Mouse (Mus musculus) C2C12 (cell line): ENCODE measurements around the gene A630001G21Rik. TPM values are rescaled to one million over a fixed set of nuclear protein-coding genes. Genes with fewer than 3 reads are reported as not detected.

Source experiments
- H3K27me3 ChIP-seq: one replicate; pipeline ENCODE4 v1.6.1; 2011; ENCODE audit not compliant: control insufficient read depth, insufficient read depth, insufficient read length
- H3K36me3 ChIP-seq: one replicate; pipeline ENCODE4 v1.6.1; 2011; ENCODE audit not compliant: control insufficient read depth, insufficient read depth
- H3K4me3 ChIP-seq: one replicate; pipeline ENCODE4 v1.5.1; 2011; ENCODE audit warnings: mild to moderate bottlenecking, control low read depth; ENCODE audit not compliant: poor library complexity, insufficient read depth, severe bottlenecking
- H3K79me2 ChIP-seq: one replicate; pipeline ENCODE4 v1.6.1; 2011; ENCODE audit not compliant: control insufficient read depth, insufficient read depth
- H3K79me3 ChIP-seq: one replicate; pipeline ENCODE4 v1.6.1; 2011; ENCODE audit warnings: low read depth, control low read depth
- H3ac ChIP-seq: one replicate; pipeline ENCODE3; 2011; ENCODE audit warnings: low read depth; ENCODE audit not compliant: control insufficient read depth, insufficient read length
- CEBPB ChIP-seq: IDR thresholded peaks from one replicate; pipeline ENCODE4 v1.6.1; 2011; ENCODE audit warnings: low read depth, mild to moderate bottlenecking, control low read depth, moderate library complexity
- CTCF ChIP-seq: IDR thresholded peaks from one replicate; pipeline ENCODE4 v1.5.1; 2011; ENCODE audit not compliant: control insufficient read depth, insufficient read depth, insufficient read length
- FOSL1 ChIP-seq: IDR thresholded peaks from one replicate; pipeline ENCODE4 v1.8.0; 2011; ENCODE audit warnings: mild to moderate bottlenecking, low read length; ENCODE audit not compliant: poor library complexity, insufficient read depth, severe bottlenecking
- MAX ChIP-seq: IDR thresholded peaks from one replicate; pipeline ENCODE4 v1.6.1; 2011; ENCODE audit warnings: mild to moderate bottlenecking, control low read depth
- MYOD1 ChIP-seq: IDR thresholded peaks from one replicate; pipeline ENCODE4 v1.6.1; 2011; ENCODE audit warnings: low read depth; ENCODE audit not compliant: control insufficient read depth, insufficient read length
- MYOG ChIP-seq: IDR thresholded peaks from one replicate; pipeline ENCODE4 v1.6.1; 2011; ENCODE audit not compliant: control insufficient read depth, insufficient read length; ENCODE audit errors: extremely low read depth
- USF1 ChIP-seq: IDR thresholded peaks from one replicate; pipeline ENCODE4 v1.6.1; 2011; ENCODE audit warnings: low read depth, mild to moderate bottlenecking, control low read depth, moderate library complexity
- polyA plus RNA-seq: library from polyadenylated mRNA; unstranded; fragments of >200 nt; fragmentation: generic; extraction: Trizol; gene quantifications from one replicate; pipeline ENCODE4 v1.2.1, GENCODE M21; 2012; ENCODE audit warnings: missing spikeins

The A630001G21Rik gene
- polyA plus RNA-seq, 1 experiment: 0.08 TPM

DNA sequence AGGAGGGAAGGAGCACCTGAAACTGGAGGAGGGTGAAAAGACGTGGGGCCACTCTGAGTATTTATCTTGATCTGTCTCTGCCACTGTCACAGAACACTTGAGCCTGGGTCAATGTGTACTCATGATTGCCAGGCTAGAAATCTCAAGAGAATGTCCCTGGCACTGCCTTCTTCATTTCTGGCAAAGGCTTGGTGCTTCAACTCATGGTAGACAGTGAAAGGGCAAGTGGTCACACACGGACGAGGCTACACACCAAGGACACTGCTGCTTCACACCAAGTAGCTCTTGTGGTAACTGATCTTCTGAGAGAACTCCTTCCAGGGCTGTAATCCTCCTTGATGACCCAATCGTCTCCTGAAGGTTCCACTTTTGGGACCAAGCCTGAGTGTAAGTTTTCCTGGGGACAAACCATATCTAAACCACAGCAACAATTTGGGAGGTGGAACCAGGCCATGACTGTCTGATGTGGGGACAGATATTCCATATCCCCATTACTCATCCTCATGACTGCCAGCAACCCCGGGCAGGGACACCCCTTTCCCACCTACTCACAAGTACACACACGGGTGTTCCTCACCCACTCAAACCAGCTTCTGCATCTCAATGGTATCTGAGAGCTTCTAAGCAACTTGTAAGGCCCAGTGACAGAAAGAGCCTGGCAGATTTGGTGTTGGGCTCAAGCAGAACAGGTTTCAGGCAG lies 20.8 kb downstream of the A630001G21Rik start:
- TF ChIP-seq FOSL1: no peak
- TF ChIP-seq CTCF: no peak
- no peak for TF ChIP-seq MAX
- no peak for TF ChIP-seq MYOG
- no peak for TF ChIP-seq USF1
- TF ChIP-seq MYOD1: no peak
- no peak for TF ChIP-seq CEBPB
- H3K79me2 ChIP-seq: no peaks in the 10 kb centered on the region

DNA sequence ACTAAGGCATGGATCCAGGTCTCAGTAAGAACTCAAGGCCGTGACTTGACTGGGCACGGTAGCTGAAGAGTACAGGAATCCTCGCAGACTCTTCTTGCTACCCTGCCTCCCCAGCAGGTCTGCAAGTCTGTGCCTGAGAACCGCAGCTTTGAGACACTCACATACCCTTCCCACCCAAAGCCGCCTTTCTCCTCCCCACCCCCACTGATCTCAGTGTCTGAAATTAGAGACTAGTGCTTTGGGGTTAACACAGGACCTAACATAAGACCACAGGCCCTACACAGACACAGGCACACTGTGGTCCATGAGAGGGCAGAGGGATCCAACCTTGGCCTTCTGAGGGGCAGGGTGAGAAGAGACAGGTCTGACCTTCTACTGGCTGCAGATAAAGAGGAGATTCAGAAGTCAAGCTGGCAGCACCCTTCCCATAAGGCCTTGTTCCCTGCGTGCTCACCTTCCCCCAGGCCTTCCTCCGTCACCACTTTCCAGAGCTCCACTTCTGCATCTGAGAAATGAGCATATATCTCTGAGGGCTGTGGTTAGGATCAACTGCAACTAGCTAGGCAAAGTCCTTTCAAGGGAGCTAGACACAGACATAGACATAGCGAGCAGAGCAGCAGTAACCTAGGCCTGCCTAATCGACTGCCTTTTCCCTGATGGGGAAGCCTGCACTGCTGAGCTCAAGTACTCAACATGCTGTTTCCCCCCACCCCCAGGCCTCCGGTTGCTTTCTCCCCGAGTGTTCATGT lies 26.3 kb downstream of the A630001G21Rik start:
- Histone ChIP-seq H3K4me3 (no peak overlapping the region), H3K79me2 (no peaks in the 10 kb centered on the region), H3K79me3 (no peaks in the 10 kb centered on the region), H3K36me3 (no peaks in the 10 kb centered on the region), H3ac (no peak overlapping the region), H3K27me3 (no peaks in the 10 kb centered on the region)
- TF ChIP-seq CEBPB: no peak
- TF ChIP-seq FOSL1: no peak
- TF ChIP-seq USF1: no peak
- no peak for TF ChIP-seq MAX
- no peak for TF ChIP-seq MYOG

More for the DNA sequence above, 20.8 kb downstream of the A630001G21Rik start:
- Histone ChIP-seq H3K27me3 (no peaks in the 10 kb centered on the region), H3K4me3 (no peak overlapping the region), H3ac (no peak overlapping the region), H3K79me3 (no peaks in the 10 kb centered on the region), H3K36me3 (no peaks in the 10 kb centered on the region)

GRCm38 (mm10) chr1:85751494-85751893 lies 26.9 kb downstream of the A630001G21Rik start:
- H3K36me3 ChIP-seq: no peaks in the 10 kb centered on the region
- H3K27me3 ChIP-seq: no peaks in the 10 kb centered on the region
- no peaks in the 10 kb centered on the region for H3K79me3 ChIP-seq
- no peak overlapping the region for H3ac ChIP-seq
- no peak overlapping the region for H3K4me3 ChIP-seq
- H3K79me2 ChIP-seq: no peaks in the 10 kb centered on the region
- no peak for TF ChIP-seq FOSL1
- no peak for TF ChIP-seq MYOD1
- no peak for TF ChIP-seq MYOG
- TF ChIP-seq CTCF: no peak
- no peak for TF ChIP-seq USF1
- TF ChIP-seq MAX: no peak
- no peak for TF ChIP-seq CEBPB

GRCm38 (mm10) chr1:85750650-85751049 lies 27.8 kb downstream of the A630001G21Rik start:
- H3K4me3 ChIP-seq: no peak overlapping the region
- no peak overlapping the region for H3ac ChIP-seq
- TF ChIP-seq MYOD1 (no peak), USF1 (no peak), CEBPB (no peak), MAX (no peak), MYOG (no peak), FOSL1 (no peak), CTCF (no peak)
- H3K27me3 ChIP-seq: no peaks in the 10 kb centered on the region
- no peaks in the 10 kb centered on the region for H3K79me2 ChIP-seq
- H3K79me3 ChIP-seq: no peaks in the 10 kb centered on the region
- no peaks in the 10 kb centered on the region for H3K36me3 ChIP-seq

DNA sequence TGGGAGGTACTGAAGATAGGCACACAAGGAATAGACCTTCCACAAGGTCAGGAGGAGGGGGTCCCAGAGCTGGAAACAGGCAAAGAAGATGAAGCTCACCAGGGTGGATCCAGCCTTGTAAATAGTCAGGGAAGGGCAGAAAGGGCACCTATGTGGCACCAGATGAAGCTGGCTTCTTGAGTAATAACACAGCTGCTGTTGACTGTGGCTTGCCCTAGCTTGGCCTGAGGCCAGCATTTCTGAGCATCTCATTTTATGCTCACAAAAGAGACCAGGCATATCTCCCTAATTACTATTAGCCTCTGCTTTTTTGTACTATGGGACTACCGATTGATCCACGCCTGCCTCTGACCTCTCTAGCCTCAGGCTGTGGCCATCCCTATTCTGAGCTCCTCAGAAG lies 28.6 kb downstream of the A630001G21Rik start:
- Histone ChIP-seq H3K27me3 (no peaks in the 10 kb centered on the region), H3K79me3 (no peaks in the 10 kb centered on the region), H3ac (no peak overlapping the region), H3K79me2 (no peaks in the 10 kb centered on the region), H3K36me3 (no peaks in the 10 kb centered on the region), H3K4me3 (no peak overlapping the region)
- TF ChIP-seq MYOG (no peak), MYOD1 (no peak), MAX (no peak), USF1 (no peak), FOSL1 (no peak), CEBPB (no peak), CTCF (no peak)
